Mouse (Mus musculus) mesoderm, embryonic 11.5 days (tissue): ENCODE measurements around the gene Scyl1.
"Not testable (repeated sequence)": the region's sequence is repeated elsewhere in the genome, so short reads cannot be mapped to it uniquely, and the experiment has no call there.

Experiments used
- DNase-seq: peaks from one replicate; pipeline ENCODE4 v3.0.0-alpha.2; 2012; ENCODE audit warnings: low read depth, low spot score

The Scyl1 gene

DNA sequence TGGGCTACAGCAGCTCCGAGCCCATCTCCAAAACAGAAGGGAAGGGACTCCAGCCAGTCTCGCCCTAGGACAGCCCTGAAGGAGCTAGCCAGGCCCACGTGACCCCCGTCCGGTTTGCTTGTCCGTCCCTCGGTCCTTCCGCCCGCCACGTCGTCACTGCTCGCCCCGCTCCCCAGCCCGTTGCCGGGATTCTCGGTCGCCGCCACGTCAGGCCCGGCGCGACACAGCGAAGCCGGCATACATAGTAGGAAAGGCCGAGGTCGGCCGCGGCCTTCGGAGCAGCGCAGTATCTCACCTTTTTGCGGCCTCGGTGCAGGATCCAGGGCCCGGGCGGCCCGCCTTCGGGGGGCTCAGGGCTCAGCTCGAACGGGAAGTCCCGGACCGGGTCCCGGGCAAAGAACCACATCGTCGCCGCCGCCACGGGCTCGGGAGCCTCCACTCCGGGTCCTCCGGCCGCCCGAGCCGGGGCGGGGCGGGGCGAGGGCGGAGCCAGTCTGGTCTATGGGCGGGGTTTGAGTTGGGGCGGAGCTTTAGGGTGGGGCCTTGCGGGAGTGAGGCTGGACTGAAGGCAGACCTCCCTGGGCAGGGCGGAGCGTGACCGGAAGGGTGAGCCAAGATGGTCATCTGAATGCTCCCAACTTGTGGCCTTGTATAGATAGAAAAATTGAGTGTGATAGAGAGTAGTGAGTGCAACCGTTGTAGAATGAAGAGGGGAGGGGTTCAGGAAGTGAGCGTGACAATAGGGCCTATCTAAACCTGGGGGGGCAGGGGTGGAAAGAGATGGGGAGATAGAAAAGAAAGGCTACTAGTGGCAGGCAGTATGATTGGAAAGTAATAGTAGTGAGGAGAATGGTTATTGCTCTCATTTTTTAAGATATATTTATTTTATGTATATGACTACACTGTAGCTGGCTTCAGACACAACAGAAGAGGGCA lies at the start of gene Scyl1:
Scyl1 (minus strand) TSS at position 495 of the 936 bp plus-strand sequence.
- DNase-seq, result peak; percentile 88

DNA sequence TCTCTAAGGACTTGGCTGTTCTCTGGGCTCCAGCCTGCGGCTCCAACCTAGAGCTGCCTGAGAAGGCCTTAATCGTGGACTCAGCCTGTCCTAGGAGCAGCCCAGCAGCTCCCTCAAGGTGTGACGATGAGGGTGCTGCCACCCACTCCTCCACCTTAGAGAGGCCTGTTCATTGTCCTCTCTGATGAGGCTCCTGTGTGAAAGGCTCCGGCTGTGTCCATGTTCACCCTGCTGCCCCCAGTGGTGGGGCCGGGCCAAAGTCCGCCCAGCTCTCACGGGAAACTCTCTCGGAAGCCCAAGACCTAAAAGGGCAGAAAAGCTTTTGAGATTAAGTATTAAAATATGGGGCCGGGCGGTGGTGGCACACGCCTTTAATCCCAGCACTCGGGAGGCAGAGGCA lies 48.3 kb upstream of the Scyl1 start:
- DNase-seq, result no peak

DNA sequence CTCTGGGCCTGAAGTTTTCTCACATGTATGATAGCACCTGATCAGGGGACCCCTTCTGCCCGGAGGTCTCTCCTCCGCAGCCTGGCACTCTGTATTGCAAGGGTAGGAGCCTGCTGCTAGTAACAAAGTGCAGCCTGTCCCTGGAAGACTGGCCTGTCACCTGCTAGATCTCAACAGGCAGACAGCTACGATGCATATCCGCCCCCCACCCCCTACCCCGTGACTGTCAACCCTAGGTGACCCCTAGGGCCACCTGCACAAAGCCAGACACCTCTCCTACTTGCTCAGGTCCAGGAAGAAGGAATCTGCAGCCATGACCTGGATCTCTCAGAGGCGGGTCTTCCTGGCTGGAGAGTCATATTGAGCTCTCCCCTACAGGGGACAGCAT lies 47.4 kb upstream of the Scyl1 start:
- DNase-seq, result no peak

DNA sequence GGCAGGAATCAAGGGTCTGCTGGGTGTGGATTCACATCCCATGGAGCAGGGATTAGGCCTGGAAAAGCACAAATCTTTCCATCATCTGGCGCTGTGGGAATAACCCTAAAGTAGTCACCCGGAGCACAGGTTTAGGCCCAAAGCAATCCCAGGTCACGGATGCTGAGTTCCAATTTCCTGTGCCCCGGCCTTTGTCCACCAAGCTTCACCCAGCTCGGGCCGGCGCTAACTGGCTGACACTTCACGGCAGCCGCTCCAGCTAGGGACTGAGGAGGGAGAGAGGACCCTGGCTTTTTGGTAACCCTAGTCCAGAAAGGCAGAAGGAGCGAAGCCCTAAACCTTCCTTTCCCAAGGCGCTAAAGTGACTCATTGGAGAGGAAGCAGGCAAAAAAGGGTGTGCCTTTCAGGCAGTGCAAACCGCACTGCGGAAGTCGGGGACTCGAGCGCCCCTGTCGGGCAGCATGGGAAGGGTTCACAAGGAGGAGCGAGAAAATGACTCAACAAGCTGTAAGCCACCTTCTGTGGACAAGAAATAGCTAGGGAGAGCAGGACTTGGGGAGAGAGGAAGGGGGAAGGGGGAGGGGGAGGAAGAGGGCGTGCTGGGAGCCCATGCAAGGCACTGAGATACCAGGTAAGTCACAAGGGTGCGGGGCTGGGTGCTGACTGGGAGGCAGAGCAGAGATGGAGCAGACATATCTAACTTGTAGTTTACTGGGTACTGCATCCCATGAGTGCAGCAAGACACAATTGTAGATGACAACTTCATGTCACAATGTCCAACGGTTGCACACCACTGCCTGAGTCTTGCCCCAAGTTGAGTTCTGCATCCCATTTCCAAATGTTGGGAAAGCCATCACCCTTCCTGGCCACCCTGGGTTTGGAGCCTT lies 46.7 kb upstream of the Scyl1 start:
- DNase-seq, result peak; percentile 88

DNA sequence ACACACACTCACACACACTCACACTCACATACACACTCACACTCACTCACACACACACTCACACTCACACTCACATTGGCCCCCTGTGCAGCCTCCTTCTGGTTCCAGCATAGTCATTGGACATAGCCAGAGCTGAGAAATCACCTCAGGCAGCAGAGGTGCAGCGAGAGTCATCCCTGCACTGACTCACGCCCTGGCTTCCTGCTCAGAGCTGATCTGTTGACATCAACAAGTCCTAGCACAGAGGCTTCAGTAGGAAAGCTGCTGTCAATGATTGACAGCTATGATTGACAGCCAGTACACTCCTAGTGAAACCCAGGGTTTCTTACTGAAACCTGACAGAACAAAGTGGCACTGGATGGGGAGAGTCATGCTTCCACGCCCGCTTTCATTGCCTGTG lies 44.7 kb upstream of the Scyl1 start:
- no peak for DNase-seq

DNA sequence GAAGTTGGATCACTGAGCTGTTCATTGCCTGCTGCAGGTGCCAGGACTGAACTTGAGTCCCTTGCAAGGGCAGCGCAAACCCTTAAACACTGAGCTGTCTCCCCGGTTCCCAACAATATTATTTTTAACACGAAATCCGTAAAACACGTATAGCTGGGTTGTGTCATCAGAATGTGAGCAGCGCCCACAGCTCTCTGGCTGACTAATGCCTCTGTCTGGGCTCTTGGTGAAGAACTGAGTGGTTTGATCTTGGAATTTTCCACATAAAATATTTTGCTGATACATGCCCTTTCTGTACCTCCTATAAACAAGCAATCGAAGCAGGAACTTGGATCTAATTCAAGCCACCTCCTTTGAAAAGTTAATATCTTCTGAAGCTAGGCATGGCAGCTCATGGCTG lies 43.8 kb upstream of the Scyl1 start:
- DNase-seq, result no peak

DNA sequence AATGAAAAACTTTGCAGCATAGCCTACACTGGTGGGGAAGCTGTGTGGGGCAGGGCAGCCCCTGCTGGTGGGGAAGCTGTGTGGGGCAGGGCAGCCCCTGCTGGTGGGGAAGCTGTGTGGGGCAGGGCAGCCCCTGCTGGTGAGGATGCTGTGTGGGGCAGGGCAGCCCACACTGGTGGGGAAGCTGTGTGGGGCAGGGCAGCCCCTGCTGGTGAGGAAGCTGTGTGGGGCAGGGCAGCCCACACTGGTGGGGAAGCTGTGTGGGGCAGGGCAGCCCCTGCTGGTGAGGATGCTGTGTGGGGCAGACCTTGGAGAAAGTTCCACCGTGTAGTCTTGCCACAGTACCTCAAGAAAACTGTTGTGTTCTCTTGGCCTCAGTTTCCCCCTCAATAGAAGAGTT lies 42.8 kb upstream of the Scyl1 start:
- not testable (repeated sequence) for DNase-seq

DNA sequence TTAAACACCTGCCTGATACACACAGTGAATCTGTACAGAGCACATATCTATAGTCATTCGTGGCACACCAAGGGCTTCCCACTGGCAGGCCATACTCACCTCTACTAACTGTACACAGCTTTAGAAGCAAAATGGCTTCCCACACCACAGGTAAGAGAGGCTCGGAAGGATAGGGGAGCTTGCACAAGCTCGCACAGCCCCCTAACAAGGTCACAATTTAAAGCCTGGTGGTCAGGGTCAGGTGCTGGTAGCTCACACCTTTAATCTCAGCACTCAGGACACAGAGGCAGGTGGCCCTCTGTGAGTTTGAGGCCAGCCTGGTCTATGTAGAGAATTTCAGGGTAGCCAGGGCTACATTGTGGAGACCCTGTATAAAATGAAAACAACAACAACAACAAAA lies 42.3 kb upstream of the Scyl1 start:
- no peak for DNase-seq

DNA sequence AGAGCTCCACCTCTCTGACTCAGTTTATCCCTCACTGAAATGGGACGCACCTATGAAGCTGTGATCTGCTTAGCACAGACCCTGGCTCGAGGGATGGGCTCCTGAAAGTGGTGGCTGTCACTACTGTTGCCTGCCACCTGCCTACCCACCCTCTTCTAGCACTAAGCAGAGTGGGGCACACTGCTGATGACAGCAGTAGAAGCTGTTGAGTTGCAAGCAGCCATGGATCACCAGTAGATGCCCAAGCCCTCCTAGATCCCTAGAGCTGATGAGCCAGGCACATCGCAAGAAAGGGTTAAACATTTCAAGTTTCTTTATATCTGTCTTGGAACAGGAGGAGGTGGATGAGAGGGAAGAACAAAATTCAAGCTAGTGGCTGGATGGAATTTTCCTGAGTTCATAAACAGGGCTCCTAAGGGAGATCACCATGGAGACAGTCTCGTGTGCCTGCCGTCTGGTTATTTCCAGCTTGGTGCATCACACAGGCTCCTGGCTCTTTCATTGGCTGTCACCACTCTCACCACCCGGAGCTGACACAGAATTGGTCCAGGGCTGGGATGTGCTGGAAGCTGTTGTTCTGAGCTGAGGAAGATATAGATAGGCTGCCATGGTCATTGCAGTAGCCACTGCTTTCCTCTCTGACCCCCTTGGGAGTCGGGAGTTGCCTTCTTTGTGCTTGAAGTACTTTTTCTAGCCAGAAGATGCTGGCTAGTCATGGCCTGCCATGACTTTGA lies 40.7 kb upstream of the Scyl1 start:
- DNase-seq, result no peak

DNA sequence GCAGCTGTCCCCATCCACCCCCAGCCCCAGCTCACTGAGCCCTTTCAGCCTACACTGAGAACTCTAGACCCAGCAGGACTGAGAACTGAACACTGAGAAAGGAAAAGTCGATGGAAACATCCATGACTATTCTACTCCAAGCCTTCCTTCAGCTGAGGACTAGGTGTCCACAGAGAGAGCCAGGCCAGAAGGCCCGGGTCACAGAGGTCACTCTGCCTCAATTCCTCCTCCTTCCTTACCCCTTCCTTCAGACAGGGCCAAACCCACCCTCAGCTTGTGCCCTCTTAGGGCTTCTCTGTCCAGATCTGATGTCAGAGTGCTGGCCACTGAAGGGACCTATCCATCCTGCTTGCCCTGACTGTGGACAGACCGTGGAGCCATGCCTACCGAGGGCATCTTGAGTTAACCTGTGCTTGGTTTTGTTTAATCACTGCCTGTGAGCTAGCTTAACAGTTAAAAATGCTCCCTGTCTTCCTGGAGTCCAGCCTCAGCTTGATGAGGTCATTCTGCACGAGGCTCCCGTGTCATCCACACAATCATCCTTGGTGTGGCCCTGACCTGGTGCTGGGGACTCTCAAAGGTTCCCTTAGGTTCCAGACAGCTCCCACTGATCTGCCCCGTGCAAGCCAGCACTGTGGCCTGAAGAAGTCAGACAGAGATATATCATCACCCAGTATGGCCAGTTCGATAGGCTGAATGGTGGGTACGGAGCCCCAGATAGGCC lies 39.8 kb upstream of the Scyl1 start:
- no peak for DNase-seq

DNA sequence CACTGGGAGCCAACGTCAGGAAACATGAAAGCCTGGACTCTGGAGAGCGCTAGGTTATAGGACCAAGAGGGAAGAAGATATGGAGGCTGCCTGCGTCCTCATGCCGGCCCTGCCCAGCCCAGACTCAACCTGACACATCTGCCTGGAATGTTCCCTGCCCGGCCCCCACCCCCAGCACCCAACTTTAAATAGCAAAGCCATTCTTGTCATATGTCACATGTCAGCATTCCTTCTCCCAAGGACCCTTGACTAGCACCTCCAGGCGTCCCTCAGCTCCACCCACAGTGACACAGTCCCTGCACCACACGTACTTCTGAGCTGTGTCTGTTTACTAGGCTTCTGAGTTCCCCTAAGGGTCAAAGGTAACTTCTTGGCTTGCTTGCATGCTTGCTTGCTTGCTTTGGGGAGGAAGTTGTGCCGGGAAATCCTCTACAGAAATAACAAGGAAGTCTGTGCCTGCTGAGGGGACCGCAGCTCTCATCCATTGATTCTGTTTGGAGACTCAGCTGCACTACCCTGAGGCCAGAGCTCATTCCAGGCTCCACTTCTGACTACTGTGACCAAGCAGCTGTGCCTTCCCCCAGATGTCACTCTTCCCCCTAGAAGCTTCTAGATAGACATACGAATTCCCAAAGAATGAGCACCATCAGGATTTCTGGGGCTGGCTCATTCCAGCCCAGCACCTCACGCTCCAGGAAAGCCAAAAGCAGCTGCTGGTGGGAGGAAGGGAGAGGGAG lies 39.1 kb upstream of the Scyl1 start:
- DNase-seq, result no peak

DNA sequence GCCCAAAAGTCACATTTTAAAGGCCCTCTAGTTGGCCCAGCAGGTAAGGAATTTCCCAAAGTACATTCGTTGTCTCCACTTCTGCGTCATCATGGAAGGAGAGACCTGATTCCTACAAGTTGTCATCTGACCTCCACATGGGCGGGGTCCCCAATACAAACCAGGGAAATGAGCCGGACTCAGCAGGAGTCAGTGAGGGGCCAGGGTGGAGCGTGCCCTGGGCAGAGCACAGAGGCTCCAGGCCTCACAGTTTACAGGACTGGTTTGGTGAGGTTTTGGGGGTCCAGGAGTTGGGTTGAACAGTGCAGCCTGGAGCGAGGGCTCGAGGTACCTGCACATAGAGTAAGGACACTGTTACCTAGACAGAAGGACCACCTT lies 38.5 kb upstream of the Scyl1 start:
- no peak for DNase-seq

DNA sequence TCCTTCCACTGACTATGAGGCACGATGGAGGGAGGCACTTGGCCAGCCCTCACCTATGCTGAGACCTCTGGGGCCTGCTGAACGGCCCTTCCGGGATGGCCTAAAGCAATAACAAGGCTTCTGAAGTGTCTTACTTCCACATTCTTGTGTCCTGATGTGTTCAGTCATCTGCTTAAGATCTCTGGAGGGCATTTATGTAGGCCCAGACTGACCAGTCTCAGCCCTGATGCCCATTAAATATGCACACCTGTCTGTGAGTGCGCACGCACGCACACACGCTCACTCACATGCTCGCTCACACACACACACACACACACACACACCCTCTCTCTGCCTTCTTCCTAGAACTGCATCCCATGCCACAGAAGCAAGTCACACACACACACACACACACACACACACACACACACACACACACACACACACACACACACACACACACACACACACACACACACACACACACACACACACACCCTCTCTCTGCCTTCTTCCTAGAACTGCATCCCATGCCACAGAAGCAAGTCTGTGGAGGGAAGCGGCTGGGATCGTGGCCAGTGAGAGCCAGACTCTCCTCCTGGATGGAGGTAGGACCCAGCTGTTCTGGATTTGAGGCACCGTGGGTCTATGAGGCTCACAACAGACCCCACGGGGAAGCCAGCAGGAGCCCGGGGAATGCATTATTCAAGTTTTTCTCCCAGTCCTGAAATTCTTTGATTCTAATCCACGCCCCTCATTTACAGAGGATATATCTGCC lies 37.9 kb upstream of the Scyl1 start:
- DNase-seq, result no peak

DNA sequence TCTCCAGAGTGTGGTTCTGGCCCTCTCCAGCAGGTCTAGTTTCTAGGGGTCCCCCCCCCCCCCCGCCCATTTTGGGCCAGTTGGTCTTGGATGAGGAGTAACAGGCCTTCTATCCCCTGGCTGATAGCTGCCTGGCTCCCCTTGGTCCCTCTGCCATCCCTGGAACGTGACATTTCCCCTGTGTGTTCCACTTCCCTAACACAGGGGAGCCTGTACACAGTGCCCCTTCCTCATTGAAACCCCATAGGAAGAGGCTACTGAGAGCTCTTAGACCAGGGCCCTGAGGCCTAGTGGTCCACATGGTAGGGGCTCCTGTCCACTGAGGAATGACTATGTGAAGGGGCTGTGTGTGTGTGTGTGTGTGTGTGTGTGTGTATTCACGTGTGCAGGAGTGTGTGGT lies 36.5 kb upstream of the Scyl1 start:
- no peak for DNase-seq

DNA sequence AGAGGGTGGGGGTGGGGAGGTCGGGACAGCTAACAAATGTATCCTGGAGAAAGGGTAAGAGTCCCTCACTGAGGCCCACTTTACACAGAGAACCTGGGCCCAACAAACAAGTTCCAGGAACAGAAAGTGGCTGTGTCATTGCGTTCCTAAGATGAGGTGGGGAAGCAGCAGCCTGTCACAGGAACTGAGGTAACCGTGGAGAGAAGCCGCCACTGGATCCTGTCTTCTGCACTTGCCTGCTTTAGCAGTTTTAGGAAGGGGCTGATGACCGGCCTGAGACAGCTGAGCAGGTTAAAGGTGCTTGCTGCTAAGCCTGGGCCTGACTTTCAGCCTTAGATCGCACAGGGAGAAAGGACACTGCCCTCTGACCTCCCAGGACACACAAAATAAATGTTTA lies 35.6 kb upstream of the Scyl1 start:
- no peak for DNase-seq

DNA sequence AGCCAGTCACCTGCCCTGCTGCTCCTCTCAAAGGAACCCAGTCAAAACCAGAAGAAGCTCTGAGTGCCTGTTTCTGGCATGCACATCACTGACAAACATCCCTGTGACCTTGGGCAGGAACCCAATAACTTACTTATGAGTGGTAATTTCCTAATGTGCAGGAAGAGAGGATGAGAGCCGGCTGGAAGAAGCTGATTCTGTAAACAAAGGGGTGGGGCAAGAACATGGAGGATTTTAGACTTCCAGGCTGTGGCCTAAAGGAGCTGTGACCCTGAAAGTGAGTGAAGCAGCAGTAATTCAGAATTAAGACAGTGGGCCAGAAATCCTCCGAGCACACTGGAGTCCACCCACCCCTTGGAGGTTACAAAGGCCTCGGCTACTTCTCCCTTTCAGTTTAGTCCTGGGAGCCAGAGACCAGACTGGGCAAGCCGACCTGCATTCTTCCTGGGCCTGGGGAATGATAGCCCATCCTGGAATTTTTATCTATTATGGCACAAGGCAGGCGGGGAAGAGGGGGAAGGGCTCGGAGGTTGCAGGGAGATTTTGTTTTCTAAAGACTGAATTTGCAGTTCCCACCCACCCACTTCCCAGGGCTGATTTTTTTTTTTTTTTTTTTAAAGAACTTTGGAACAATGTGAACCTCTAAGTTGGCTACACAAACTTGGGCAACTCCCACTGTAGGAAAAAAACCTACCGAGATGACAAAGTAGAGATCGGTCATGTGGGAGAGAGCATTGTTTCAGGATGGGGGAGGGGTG lies 35.0 kb upstream of the Scyl1 start:
- DNase-seq, result no peak

DNA sequence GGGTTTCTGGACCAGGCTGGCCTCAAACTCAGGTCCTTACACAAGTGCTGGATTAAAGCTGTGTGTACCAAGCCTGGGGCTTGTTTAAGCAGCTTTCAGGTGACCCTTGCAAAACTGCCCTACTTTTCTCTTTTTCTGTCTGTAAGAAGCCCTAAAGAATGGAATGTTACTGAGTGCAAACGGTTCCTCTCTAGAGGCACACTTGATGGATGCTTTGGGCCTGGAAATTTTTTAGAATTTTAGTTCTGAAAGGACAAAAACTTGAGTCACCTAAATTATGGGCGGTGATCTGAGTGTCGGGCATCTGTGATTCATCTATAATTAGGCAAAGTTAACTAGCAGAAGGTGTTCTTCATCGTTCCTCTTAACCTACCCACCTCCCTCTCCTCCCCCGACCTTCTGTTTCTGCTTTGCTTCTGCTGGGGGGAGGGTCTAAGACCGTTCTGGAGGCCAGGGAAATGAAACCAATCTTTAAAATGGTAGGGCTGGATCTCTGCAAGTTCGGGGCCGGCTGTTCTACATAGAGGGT lies 33.2 kb upstream of the Scyl1 start:
- DNase-seq, result no peak

DNA sequence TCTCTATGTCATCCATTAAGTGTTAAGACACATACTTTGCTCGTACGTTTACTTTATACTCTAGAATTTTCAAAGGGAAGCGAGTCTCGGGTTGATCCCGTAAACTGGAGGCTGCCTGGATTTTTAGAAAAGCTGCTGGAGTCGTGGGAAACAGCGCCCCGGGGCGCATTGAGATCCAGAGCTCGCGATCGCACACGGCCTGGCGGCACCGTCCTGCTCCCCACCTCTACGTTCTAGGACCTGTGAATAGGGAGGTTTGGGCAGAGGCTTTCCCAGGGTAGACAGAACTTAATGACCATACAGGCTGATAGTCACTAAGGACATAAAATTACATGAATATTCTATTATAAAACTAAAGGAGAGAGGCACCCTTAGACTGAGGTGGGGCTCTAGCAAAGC lies 32.7 kb upstream of the Scyl1 start:
- DNase-seq, result no peak
